Mouse (Mus musculus) embryonic fibroblast, embryonic 13.5 days (primary cell): ENCODE data around the gene Brms1.

Source experiments
- CTCF ChIP-seq: IDR thresholded peaks from 2 replicates; pipeline ENCODE4 v1.5.1; 2011; ENCODE audit warnings: mild to moderate bottlenecking, control low read depth, low read length, moderate library complexity, borderline replicate concordance; ENCODE audit not compliant: insufficient read depth
- POLR2A ChIP-seq: IDR thresholded peaks from 2 replicates; pipeline ENCODE4 v1.6.1; 2011; ENCODE audit warnings: low read depth, mild to moderate bottlenecking, control low read depth, low read length, moderate library complexity

- TF ChIP-seq CTCF (0 out of 2 replicates have a peak, but pooled peaks have one; percentile 14), POLR2A (no peak)
These were observed 15.1 kb downstream of the Brms1 start for GRCm38 (mm10) chr19:5056251-5056650.
